Comparison of ENCODE assay signal across 14 mouse cellular contexts in genomic region chr5:115955131-115955530, GRCm38 (mm10).
A peak's percentile ranks its signal among the peaks of the same experiment; 100 is the strongest.
DNase-seq lines count a peak whose midpoint lies in the region; ATAC-seq lines count a peak whose summit lies in the region.
"Had no signal": no experiment of that assay in that cellular context is flagged by ENCODE, and none has a peak within 500 bp of the region (broad histone marks: within the 10 kb centered on the region; RNA-seq: fewer than 3 reads in every experiment).

No protein-coding gene starts in this region.

- ATAC-seq in inflammation-experienced regulatory T-cells, adult 6 months, result no peak
- ATAC-seq: midbrain, embryonic 15.5 days had no signal

- DNase-seq in adrenal gland, adult (ENCODE audit: inconsistent age in 2 of 2, low spot score in 1 of 2), result peak; percentile 65 to 88
- DNase-seq in adrenal gland, postnatal 4 days (ENCODE audit: low spot score in 2 of 2), result no peak
- peak; percentile 26 to 72 for DNase-seq in left cerebral cortex, adult 8-10 months (ENCODE audit: low spot score in 2 of 2)
- DNase-seq in left cerebral cortex, postnatal 10 days (ENCODE audit: extremely low spot score in 1 of 2, low spot score in 2 of 2), result no peak
- peak; percentile 60 to 71 for DNase-seq in left cerebral cortex, postnatal 14 days (ENCODE audit: low spot score in 2 of 2)
- peak; percentile 65 for DNase-seq in right cerebral cortex, postnatal 25 days
- DNase-seq in kidney, postnatal 25 days, result no peak
- DNase-seq: cerebellum, postnatal 14 days; heart, postnatal 10 days; kidney, adult 18-20 months; lung, adult 18-20 months; lung, postnatal 14 days had no signal

- intact Hi-C loops in left cerebral cortex, postnatal 10 days (cut with DNase I), result no loop called here
- intact Hi-C loops in left cerebral cortex, postnatal 14 days (cut with DNase I), result no loop called here

Comparison
In these comparisons a context has a peak if more than half of its experiments do, and no peak if none do; other contexts are left out.
1. DNase-seq: peak in adrenal gland, adult (2 of 2), left cerebral cortex, adult 8-10 months (2 of 2), left cerebral cortex, postnatal 14 days (2 of 2) and right cerebral cortex, postnatal 25 days (single experiment); none in adrenal gland, postnatal 4 days (0 of 2), left cerebral cortex, postnatal 10 days (0 of 2) and kidney, postnatal 25 days (0 of 2).